Mouse (Mus musculus): ENCODE measurements around the gene Lrrc8d. TPM values are rescaled to one million over a fixed set of nuclear protein-coding genes. Genes with fewer than 3 reads are reported as not detected.

The Lrrc8d gene
- polyA plus RNA-seq, 1 experiment from 2014 or later: 22.2 TPM

DNA sequence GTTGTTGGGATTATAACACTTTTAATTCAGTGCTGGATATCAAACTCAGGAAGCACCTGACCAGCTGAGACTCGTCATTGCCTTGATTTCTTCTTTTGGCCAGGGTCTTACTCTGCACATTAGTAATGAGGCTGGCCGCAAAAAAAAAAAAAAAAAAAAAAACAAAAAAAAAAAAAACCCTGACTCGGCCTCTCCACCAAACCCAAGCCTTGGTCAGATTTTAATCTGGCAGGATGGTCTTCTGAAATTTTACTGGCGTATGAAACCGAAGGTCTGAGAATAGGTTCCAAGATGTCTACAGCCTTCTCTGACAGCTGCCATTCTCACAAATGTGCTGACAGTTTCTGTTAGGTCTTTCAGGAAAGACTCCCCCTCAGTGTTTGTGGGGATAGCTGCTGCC, 8.5 kb downstream of the Lrrc8d start:
- no peak overlapping the region for H3K27ac ChIP-seq (replicated peaks)
- peaks cover 9% of the 10 kb centered on the region for H3K4me1 ChIP-seq
- no peak for DNase-seq (ENCODE audit: low spot score)
- H3K9me3 ChIP-seq: no peaks in the 10 kb centered on the region
- H3K36me3 ChIP-seq (replicated peaks): peaks cover 51% of the 10 kb centered on the region
- H3K4me3 ChIP-seq: no peak overlapping the region
- WGBS: 82% methylated on average over 5 of the region's 5 CpGs
- no peaks in the 10 kb centered on the region for H3K27me3 ChIP-seq (replicated peaks; ENCODE audit: low read depth, poor library complexity, severe bottlenecking)

DNA sequence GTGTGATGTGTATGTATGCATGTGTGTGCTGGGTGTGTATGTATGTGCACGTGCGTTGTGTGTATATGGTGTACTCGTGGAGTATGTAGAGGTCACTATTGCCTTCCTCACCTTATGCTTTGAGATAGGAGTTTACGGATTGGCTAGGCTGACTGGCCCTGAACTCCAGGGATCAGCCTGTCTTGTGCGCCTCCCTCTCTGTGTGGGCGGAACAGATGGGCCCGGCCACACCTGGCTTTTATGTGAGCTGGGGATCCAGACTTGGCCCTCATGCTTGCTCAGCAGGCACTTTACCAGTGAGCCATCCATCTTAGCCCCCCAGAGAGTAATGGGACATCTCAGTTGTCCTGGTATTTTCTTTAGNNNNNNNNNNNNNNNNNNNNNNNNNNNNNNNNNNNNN, 10.7 kb downstream of the Lrrc8d start:
- no peak for DNase-seq (ENCODE audit: low spot score)
- H3K9me3 ChIP-seq: no peaks in the 10 kb centered on the region
- 91% methylated on average over 7 of the region's 7 CpGs for WGBS
- peaks cover 35% of the 10 kb centered on the region for H3K36me3 ChIP-seq (replicated peaks)
- no peaks in the 10 kb centered on the region for H3K27me3 ChIP-seq (replicated peaks; ENCODE audit: low read depth, poor library complexity, severe bottlenecking)
- no peak overlapping the region for H3K27ac ChIP-seq (replicated peaks)
- peaks cover 12% of the 10 kb centered on the region for H3K4me1 ChIP-seq
- no peak overlapping the region for H3K4me3 ChIP-seq

DNA sequence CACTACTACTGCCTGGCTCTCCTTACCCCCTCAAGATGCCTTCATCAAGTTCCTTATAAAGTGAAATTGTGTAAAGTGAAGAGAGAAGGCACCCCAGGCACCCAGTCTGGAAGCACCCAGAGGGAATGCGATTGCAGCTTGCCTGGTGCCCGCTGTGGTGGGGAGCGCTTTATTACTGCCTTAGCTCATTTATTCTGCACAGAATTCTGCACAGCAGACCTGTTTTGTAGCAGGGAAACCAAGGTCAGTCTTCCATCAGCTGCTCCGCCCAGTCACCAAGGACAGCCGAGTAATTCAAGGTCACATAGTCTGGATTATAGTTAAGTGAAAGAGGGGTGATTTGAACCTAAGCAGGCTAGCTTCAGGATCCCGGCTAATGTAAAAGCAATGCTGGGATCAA, 14.7 kb downstream of the Lrrc8d start:
- peaks cover 23% of the 10 kb centered on the region for H3K36me3 ChIP-seq (replicated peaks)
- no peaks in the 10 kb centered on the region for H3K27me3 ChIP-seq (replicated peaks; ENCODE audit: low read depth, poor library complexity, severe bottlenecking)
- 93% methylated on average over 6 of the region's 6 CpGs for WGBS
- H3K4me1 ChIP-seq: peaks cover 23% of the 10 kb centered on the region
- no peak overlapping the region for H3K27ac ChIP-seq (replicated peaks)
- no peaks in the 10 kb centered on the region for H3K9me3 ChIP-seq
- no peak overlapping the region for H3K4me3 ChIP-seq
- no peak for DNase-seq (ENCODE audit: low spot score)

DNA sequence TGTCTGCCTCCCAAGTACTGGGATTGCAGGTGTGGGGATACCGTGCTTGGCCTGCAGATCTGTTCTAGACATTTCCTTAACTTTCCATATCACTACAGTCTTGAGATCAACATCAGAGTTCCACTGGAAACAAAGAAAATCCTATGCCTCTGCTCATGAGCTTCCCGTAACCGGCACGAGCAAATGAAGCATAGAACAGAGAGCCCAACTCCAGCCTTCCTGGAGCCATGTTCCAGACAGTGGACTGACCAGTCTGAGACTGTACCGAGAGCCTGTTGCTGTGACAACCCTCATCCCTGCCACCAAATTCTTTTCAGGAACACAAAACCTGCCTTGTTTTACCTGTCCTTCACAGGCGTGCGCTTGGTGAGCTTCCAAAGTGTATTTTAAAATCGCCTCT, 15.3 kb downstream of the Lrrc8d start:
- Histone ChIP-seq H3K36me3 (replicated peaks) (peaks cover 28% of the 10 kb centered on the region), H3K27ac (replicated peaks) (no peak overlapping the region), H3K9me3 (no peaks in the 10 kb centered on the region), H3K27me3 (replicated peaks; ENCODE audit: low read depth, poor library complexity, severe bottlenecking) (no peaks in the 10 kb centered on the region), H3K4me3 (no peak overlapping the region), H3K4me1 (peaks cover 23% of the 10 kb centered on the region)
- WGBS: 83% methylated on average over 8 of the region's 8 CpGs
- DNase-seq (ENCODE audit: low spot score): no peak

DNA sequence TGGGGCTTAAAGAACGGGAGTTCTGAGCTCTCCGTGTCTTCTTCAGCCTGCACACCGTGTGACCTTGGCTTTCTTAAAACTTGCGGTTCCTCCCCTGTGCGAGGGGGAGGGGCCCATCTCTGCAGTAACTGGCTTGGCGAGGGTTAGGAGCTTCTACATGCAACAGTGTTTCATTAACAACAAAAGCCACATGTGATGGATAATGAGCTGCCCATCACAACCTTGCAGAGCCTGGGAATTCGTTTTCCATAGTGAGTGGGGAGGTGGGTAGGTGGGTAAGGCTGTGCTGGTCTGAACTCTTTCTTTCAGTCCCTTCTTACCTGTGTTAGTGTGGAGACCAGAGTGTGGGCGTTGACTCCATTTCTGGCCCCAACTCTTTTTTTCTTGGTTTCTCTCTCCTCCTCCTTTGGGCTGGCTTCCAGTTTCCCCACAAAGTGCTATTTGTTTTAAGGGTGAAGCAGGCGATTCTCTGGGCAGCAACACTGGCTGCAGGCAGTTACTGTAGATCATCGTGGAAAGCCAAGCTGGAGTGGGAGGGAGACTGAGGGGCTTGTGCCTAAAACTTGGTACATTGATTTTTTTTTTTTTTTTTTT, 15.9 kb downstream of the Lrrc8d start:
- H3K27me3 ChIP-seq (replicated peaks; ENCODE audit: low read depth, poor library complexity, severe bottlenecking): no peaks in the 10 kb centered on the region
- no peak overlapping the region for H3K27ac ChIP-seq (replicated peaks)
- no peak overlapping the region for H3K4me3 ChIP-seq
- no peaks in the 10 kb centered on the region for H3K9me3 ChIP-seq
- WGBS: 59% methylated on average over 10 of the region's 10 CpGs
- peaks cover 33% of the 10 kb centered on the region for H3K36me3 ChIP-seq (replicated peaks)
- DNase-seq (ENCODE audit: low spot score): no peak
- H3K4me1 ChIP-seq: peaks cover 23% of the 10 kb centered on the region

DNA sequence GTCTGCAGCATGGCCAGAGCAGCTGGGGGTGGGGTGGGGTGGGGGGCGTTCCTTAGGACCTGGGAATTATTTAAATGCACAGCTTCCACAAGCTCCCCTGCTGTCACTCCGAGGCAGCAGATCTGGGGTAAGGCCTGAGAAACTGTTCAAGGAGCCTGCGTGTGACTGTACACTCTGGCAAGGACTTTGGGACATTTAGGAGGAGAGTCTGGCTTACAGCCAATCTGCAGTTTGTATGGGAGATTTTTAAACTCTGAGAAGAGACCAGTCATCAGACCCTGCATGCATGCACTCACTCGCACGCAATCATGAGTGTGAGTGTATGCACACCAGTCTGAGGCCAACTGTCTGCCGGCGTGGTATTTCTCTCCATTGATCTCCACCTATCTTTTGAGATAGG, 17.5 kb downstream of the Lrrc8d start:
- H3K4me3 ChIP-seq: no peak overlapping the region
- H3K36me3 ChIP-seq (replicated peaks): peaks cover 42% of the 10 kb centered on the region
- peaks cover 23% of the 10 kb centered on the region for H3K4me1 ChIP-seq
- 81% methylated on average over 7 of the region's 7 CpGs for WGBS
- H3K27ac ChIP-seq (replicated peaks): no peak overlapping the region
- H3K27me3 ChIP-seq (replicated peaks; ENCODE audit: low read depth, poor library complexity, severe bottlenecking): no peaks in the 10 kb centered on the region
- no peak for DNase-seq (ENCODE audit: low spot score)
- no peaks in the 10 kb centered on the region for H3K9me3 ChIP-seq

DNA sequence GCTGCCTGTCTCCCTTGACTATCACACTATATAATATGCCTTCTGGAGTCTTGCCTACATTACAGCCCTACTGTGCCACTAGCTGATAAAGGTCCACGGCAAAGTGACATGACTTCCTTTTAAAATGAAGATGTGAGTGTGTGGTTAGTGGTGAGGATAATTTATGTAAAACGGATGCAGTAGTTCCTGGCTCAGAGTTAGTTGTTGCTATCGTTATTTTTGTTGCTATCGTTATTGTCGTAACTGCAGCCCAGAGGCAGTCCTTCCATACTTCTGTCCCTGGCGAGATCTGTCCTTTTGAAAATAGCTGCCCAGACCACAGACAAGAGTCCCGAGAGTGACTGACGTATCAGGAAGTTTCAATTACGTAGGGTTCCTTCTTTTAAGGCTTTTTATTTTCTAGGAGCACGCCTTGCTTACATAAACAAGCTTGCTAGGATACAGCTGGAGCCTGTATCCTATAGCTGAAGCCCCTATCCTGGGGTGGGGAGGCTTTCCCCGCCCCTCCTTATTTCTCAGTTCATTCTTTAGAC, 18.4 kb downstream of the Lrrc8d start:
- no peak overlapping the region for H3K4me3 ChIP-seq
- DNase-seq (ENCODE audit: low spot score): no peak
- H3K27me3 ChIP-seq (replicated peaks; ENCODE audit: low read depth, poor library complexity, severe bottlenecking): no peaks in the 10 kb centered on the region
- WGBS: 74% methylated on average over 11 of the region's 11 CpGs
- peaks cover 52% of the 10 kb centered on the region for H3K36me3 ChIP-seq (replicated peaks)
- no peak overlapping the region for H3K27ac ChIP-seq (replicated peaks)
- peaks cover 23% of the 10 kb centered on the region for H3K4me1 ChIP-seq
- H3K9me3 ChIP-seq: no peaks in the 10 kb centered on the region

DNA sequence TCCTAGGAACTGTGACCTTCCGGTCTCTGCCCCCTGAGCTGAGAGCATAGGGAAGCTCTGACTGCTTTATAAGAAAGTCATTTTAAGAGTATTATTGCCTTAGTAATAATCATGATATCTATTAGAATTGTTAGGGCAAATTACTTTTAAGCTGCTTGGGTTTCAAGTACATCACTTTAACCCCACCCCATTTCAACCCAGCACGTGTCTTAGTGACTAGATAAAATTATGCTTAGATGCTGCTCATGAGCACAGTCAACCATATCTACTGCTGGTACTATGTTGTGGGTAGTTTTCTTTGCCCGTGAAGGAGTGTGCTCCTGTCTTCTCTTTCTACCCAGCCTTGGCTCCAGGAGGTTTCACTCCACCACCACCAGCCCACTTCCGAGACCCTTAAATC, 21.5 kb downstream of the Lrrc8d start:
- peaks cover 49% of the 10 kb centered on the region for H3K36me3 ChIP-seq (replicated peaks)
- H3K27me3 ChIP-seq (replicated peaks; ENCODE audit: low read depth, poor library complexity, severe bottlenecking): no peaks in the 10 kb centered on the region
- no peaks in the 10 kb centered on the region for H3K9me3 ChIP-seq
- 92% methylated on average over 4 of the region's 4 CpGs for WGBS
- H3K27ac ChIP-seq (replicated peaks): no peak overlapping the region
- no peak overlapping the region for H3K4me3 ChIP-seq
- no peak for DNase-seq (ENCODE audit: low spot score)
- H3K4me1 ChIP-seq: peaks cover 10% of the 10 kb centered on the region; the same call in 1 of the 2 replicates

DNA sequence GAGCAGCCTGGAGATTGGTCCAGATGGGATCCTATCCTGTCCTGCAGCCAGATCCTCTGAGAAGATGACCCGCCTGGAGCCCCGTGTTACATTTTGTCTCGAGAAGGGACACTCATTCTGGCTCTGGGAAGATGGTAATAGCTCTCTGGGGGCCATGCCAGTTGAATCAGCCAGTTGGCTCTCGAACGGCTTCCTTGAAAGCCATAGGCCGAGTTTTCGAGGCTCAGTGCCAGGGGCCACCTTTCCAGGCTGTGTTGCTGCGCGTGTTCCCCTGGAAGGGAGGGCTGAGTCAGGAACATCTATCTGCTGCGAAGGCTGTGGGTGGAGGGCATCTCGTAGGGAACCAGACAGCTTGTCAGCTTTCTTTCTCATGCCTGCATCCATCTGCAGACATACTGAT, 23.0 kb downstream of the Lrrc8d start:
- H3K27ac ChIP-seq (replicated peaks): no peak overlapping the region
- H3K27me3 ChIP-seq (replicated peaks; ENCODE audit: low read depth, poor library complexity, severe bottlenecking): no peaks in the 10 kb centered on the region
- peaks cover 37% of the 10 kb centered on the region for H3K36me3 ChIP-seq (replicated peaks)
- no peaks in the 10 kb centered on the region for H3K4me1 ChIP-seq
- no peak overlapping the region for H3K4me3 ChIP-seq
- no peak for DNase-seq (ENCODE audit: low spot score)
- WGBS: 94% methylated on average over 11 of the region's 11 CpGs
- H3K9me3 ChIP-seq: no peaks in the 10 kb centered on the region

DNA sequence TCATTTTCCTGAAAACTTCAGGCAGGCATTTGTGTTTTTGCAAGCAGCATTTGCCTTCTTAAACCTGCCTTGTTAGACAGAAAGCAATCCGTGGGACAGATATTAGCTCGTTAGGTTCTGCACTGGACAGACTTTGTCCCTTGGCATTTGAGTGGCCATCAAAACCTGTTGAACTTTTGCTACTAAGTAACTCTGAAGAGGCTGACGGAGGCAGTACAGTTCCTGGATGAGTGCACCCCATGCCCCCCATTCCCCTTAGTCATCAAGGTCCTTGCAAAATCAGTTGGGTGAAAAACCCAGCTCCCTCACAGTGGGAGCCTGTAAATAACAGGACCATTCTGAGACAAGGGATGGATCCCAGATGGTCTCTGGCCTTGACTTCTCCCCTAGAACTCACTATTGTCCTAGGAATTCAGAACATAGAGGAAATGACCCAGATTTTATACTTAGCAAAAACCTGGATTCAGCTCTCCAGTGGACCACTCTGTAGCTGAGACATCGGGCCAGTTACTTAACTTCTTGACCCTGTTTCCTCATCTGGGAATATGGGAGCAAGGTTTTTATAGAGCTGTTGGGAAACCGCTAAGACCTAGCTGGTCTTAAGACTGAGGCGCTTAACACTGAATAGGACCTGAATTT, 30.5 kb downstream of the Lrrc8d start:
- Histone ChIP-seq H3K4me1 (peaks cover 29% of the 10 kb centered on the region), H3K4me3 (no peak overlapping the region), H3K27me3 (replicated peaks; ENCODE audit: low read depth, poor library complexity, severe bottlenecking) (peaks cover 17% of the 10 kb centered on the region; the same call in 1 of the 2 replicates), H3K9me3 (0 out of 2 replicates have a peak, but pooled peaks cover 5% of the 10 kb centered on the region), H3K36me3 (replicated peaks) (peaks cover 38% of the 10 kb centered on the region), H3K27ac (replicated peaks) (no peak overlapping the region)
- DNase-seq (ENCODE audit: low spot score): no peak
- 82% methylated on average over 6 of the region's 6 CpGs for WGBS

DNA sequence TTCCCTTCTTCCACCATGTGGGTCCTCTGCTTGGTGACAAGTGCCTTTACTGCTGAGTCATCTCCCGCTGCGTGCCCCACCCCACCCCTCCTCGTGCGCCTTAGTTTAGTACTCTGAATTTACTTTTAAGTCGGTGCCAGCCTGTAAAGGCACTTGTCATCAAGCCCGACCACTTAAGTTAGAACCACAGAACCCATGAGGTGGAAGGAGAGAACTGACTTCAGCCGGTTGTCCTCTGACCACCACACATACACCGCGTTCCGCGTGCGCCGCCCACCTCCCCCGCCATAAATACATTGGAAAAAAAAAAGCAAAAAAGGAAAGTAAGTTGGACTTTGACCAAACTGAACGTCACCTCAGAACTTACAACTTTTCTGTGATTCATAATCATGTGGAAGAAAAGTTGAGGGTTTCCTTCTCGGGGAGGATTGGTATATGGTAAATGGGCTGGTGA, 31.4 kb downstream of the Lrrc8d start:
- peak overlapping the region; percentile 64 for H3K4me3 ChIP-seq
- peaks cover 29% of the 10 kb centered on the region for H3K4me1 ChIP-seq
- H3K9me3 ChIP-seq: 0 out of 2 replicates have a peak, but pooled peaks cover 5% of the 10 kb centered on the region
- H3K27me3 ChIP-seq (replicated peaks; ENCODE audit: low read depth, poor library complexity, severe bottlenecking): peaks cover 17% of the 10 kb centered on the region; the same call in 1 of the 2 replicates
- H3K36me3 ChIP-seq (replicated peaks): peaks cover 45% of the 10 kb centered on the region
- 37% methylated on average over 16 of the region's 16 CpGs for WGBS
- DNase-seq (ENCODE audit: low spot score): no peak
- no peak overlapping the region for H3K27ac ChIP-seq (replicated peaks)

DNA sequence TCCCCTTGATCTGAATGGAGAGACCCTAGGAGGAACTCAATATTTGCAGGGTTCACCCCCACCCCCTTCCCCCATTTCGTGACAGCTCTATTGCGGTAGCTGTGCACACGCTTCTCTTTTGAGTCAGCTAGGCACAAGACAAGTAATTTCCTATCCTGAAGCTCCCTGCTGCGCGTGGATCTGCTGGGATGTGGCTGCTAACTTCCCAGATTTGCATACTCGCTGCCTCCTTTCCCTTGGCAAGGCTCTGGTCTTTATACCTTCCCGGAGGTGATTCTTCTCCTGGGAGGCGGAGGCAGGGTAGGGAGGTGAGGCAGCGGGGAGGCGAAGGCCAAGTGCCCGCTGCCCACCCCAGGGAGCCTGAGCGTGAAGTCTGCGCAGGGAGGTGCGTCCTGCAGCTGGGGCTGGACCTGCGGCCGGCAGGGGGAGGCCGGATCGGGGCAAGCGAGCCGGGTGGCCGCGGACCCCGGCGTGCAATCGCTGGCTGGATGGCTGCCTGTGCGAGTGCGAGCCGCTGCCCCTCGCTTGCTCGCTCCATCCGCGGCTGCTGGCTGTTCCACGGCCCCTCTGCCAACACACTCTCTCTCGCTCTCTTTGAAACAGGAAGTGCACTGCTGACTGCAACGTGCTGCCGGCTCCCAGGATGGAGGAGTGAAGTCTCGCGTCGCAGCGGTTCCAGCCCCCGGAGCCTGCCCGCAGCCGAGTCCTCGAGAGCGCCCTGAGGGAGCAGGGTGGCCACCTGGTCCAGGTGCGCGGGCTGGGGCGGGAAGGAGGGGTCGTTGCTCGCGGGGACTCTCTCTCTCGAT, 32.1 kb downstream of the Lrrc8d start:
- Histone ChIP-seq H3K36me3 (replicated peaks) (peaks cover 49% of the 10 kb centered on the region), H3K4me1 (peaks cover 29% of the 10 kb centered on the region), H3K27me3 (replicated peaks; ENCODE audit: low read depth, poor library complexity, severe bottlenecking) (peaks cover 17% of the 10 kb centered on the region; the same call in 1 of the 2 replicates), H3K9me3 (0 out of 2 replicates have a peak, but pooled peaks cover 5% of the 10 kb centered on the region), H3K4me3 (peak overlapping the region; percentile 64), H3K27ac (replicated peaks) (peak overlapping the region; percentile 77)
- WGBS: 3% methylated on average over 52 of the region's 52 CpGs
- DNase-seq (ENCODE audit: low spot score): peak; percentile 74
